Mouse (Mus musculus) embryo, embryonic 11 days (tissue): Measurements from ENCODE around the gene Iffo2.

Experiments
- DNase-seq: peaks from one replicate; pipeline ENCODE4 v3.0.0-alpha.2; 2015

Iffo2 gene

DNA sequence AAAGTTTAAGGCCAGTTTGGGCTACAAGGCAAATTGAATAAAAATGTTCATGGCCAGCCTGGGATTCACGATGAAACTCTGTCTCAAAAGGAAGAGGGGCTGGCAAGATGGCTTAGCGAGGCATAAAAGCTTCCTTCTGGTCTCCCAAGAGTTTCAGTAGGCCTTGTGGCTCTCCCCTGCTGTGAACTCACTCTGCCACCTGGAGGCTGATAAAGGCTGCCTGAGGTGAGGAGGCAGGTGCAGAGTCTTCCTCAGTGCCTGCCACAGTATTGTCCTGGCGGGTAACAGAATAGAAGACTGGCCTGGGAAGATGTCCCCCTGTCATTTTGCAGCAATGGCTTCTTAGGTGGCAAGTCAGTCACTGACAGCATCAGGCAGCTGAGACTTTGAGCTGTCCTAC, 52.6 kb downstream of the Iffo2 start:
- no peak for DNase-seq

- DNase-seq, result no peak
These were observed 53.4 kb downstream of the Iffo2 start for GRCm38 (mm10) chr4:139583629-139584245.

GRCm38 (mm10) chr4:139584704-139585103, 54.4 kb downstream of the Iffo2 start:
- DNase-seq, result no peak

- DNase-seq, result no peak
These were observed 55.4 kb downstream of the Iffo2 start for GRCm38 (mm10) chr4:139585713-139586112.

- DNase-seq, result no peak
These were observed 57.0 kb downstream of the Iffo2 start for GRCm38 (mm10) chr4:139587370-139587769.

- no peak for DNase-seq
These were observed 57.4 kb downstream of the Iffo2 start for GRCm38 (mm10) chr4:139587773-139588172.

GRCm38 (mm10) chr4:139589351-139590027, 59.1 kb downstream of the Iffo2 start:
- DNase-seq, result no peak

- peak; percentile 79 for DNase-seq
These were observed 60.1 kb downstream of the Iffo2 start for GRCm38 (mm10) chr4:139590446-139590845.

DNA sequence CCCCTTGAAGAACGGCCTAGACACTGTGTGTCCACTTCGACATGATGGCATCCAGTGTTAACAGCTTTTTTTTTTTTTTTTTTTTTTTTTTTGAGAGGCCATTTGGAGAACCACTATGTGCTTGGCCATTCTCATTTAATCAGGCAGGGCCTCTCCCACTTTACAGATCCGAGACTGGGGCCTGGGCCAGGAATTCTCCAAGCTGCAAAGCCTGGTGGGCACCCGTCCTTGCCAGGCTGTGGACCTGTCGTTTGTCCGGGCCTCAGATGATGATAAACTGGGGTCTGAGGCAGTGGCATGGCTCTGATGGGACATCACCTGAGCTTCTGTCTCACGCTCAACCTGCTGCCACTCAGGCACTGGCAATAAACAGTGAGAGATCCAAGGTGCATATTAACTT, 62.5 kb downstream of the Iffo2 start:
- no peak for DNase-seq

- DNase-seq, result no peak
These were observed 63.0 kb downstream of the Iffo2 start for GRCm38 (mm10) chr4:139593383-139593782.

- DNase-seq, result no peak
These were observed 63.7 kb downstream of the Iffo2 start for GRCm38 (mm10) chr4:139594062-139594461.

- no peak for DNase-seq
These were observed 66.4 kb downstream of the Iffo2 start for GRCm38 (mm10) chr4:139596715-139597114.

DNA sequence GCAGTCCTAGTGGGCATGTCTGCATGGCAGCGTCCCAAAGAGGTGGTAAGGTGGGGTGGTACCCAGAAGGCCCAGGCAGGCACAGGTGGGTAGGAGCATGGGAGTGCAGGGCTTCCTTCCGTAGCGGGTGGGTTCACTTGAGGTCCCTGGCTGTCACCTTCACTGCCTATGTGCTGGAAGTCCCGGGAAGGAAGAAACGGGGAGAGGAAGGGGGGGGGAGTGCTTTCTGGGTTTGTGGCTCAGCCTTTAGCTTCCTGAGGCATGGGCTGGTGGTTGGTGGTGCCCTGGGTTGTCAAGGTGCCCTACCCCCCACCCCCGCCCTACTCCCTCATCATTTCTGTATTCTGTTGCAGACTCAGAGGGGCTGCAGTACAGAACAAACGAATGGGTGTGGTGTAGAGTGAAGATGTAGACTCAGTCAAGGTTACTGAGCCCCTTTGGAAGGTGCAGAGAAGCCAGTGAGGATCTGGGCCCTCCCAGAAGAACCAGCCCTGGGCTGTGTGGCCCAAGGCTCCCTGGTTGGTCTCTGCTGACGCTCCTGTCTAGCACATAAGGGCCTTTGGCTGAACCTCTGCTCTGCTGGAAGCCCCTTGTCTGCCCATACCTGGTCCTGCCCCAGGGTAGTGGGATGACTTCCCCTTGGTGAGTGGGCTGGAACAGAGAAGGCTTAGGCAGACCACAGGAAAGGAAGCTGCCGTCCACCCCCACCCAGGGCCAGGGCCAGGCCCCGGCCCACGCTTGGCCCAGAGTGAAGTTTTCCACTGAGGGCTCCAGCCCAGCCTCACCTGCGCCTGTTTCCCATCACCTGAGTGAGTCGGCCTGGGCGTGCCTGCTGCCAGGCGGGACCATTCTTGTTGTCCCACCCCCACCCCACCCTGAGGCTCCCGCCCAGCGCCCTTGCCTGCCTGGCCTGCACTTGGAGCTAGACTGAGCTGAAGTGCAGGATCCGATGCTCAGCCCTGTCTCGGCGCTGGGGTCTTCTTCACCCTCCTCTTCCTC, 67.2 kb downstream of the Iffo2 start:
- DNase-seq, result no peak

GRCm38 (mm10) chr4:139598356-139598755, 68.0 kb downstream of the Iffo2 start:
- DNase-seq, result no peak

- peak; percentile 93 for DNase-seq
These were observed 68.7 kb downstream of the Iffo2 start for GRCm38 (mm10) chr4:139598950-139599518.

GRCm38 (mm10) chr4:139601519-139602356, 71.4 kb downstream of the Iffo2 start:
- DNase-seq, result no peak

DNA sequence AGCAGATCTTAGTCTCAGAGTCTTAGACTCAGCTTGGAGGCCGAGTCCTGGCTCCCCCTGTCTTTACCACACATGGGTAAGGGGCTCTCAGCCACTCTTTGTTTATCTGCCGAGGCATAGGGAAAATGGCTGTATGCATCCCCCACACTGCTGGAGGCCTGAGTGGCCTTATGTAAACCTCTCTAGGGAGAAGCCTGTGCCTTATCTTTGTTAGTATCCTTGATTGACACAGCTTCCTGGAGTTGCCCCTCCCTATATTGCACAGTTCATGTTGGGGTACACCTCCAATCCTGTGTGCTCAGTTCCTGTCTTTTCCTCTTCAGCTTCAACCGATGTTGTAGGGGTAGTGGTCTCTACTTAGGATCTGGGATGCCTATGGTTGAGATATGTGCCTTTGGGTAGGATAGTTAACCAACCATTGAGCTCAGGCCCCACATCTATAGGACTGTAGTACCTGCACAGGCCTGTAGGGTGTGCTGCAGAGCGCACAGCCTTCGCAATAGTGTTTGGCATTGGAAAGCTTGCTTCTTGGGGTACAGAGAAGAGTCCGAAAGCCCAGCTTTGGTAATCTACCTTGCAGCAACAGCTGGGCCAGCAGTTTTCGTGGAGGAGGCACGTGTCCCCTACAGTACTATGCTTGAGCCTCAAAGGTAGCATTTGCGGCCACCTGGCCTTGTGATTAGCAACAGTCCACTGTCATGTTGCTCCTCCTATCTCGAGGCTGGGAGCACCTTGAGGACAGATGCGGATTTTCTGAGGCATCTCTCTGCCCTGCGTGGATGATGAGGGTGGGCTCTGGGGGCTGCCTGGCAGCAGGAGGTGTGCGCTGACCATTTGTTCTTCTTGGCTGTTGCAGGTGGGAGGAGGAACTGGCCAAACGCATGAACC, 72.3 kb downstream of the Iffo2 start, which contains the start of gene Gm21969:
Gm21969 (plus strand) TSS at position 830 of the 888 bp plus-strand sequence.
- no peak for DNase-seq

DNA sequence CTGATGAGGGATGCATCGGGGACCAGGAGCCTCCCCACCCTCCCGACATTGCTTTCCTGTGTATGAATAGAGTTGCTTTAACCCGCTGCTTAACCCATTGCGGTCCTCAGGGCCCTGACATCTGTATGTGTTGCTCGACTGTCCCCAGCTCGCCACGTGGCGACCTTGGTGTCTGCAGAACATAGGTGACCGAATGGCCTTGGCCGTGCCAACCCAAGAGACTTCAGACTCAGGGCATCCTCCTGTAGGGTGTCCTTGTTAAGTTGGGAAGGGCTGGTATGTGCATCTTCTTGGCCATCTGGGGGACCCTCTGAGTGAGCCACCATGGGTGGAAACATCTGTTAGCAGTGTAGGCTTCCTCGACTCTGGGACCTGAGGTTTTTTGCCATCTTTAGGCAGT, 74.9 kb downstream of the Iffo2 start:
- DNase-seq, result no peak

GRCm38 (mm10) chr4:139606732-139607131, 76.4 kb downstream of the Iffo2 start:
- no peak for DNase-seq

GRCm38 (mm10) chr4:139608975-139609374, 78.6 kb downstream of the Iffo2 start:
- no peak for DNase-seq

DNA sequence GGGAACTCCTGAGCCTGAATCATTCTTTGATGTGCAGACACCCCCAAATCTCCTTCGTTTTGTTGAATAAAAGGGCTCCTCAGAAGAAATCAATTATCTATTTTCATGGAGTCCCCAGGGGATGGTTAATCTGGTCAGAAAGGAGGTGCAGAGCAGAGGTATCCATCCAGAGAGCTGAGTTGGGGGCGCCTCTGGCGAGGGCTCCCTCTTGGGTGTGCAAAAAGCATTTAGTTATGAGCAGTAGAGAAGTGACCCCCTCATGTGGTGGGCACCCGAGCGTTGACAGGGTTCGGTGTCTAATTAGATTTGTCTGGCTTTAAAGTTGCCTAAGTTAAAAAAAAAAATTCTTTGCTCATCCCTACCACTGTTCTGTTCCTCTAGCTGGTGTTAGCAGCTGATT, 80.6 kb downstream of the Iffo2 start:
- DNase-seq, result no peak
